Mouse (Mus musculus) hindbrain, embryonic 13.5 days (tissue): ENCODE results near the gene Sbno2. TPM values are rescaled to one million over a fixed set of nuclear protein-coding genes. Genes with fewer than 3 reads are reported as not detected.

ENCODE experiments used
- ATAC-seq: fragments of 200-750 bp; cut with Nextera tagmentation; 2 replicates; pipeline ENCODE4 v1.8.0; 2017; ENCODE audit warnings: moderate TSS enrichment; ENCODE audit not compliant: low FRiP score
- H3K27ac ChIP-seq: fragments of 300-500 bp; sonication (generic); 2 replicates; pipeline ENCODE4 v1.5.1; 2015; ENCODE audit warnings: inconsistent platforms, mild to moderate bottlenecking, moderate library complexity
- H3K27me3 ChIP-seq: fragments of 300-500 bp; sonication (generic); 2 replicates; pipeline ENCODE4 v1.6.1; 2015; ENCODE audit warnings: mild to moderate bottlenecking, inconsistent platforms
- H3K36me3 ChIP-seq: fragments of 300-500 bp; sonication (generic); 2 replicates; pipeline ENCODE4 v1.6.1; 2015; ENCODE audit warnings: mild to moderate bottlenecking, inconsistent platforms
- H3K4me1 ChIP-seq: fragments of 300-500 bp; sonication (generic); replicated peaks from 2 replicates; pipeline ENCODE4 v1.6.1; 2015; ENCODE audit warnings: inconsistent platforms
- H3K4me2 ChIP-seq: fragments of 300-500 bp; sonication (generic); 2 replicates; pipeline ENCODE4 v1.6.1; 2015; ENCODE audit warnings: inconsistent platforms, mild to moderate bottlenecking, moderate library complexity
- H3K4me3 ChIP-seq: fragments of 300-500 bp; sonication (generic); 2 replicates; pipeline ENCODE4 v1.5.1; 2015; ENCODE audit warnings: mild to moderate bottlenecking, inconsistent platforms
- H3K9ac ChIP-seq: fragments of 300-500 bp; sonication (generic); 2 replicates; pipeline ENCODE4 v1.6.1; 2015; ENCODE audit warnings: mild to moderate bottlenecking, inconsistent platforms
- H3K9me3 ChIP-seq: fragments of 300-500 bp; sonication (generic); 2 replicates; pipeline ENCODE4 v1.6.1; 2016; ENCODE audit warnings: inconsistent platforms
- WGBS: fragments of 180-500 bp; shearing (Covaris S2); methylation state at CpG from one replicate; pipeline ENCODE4 v1.1.7; 2015; 5-methylcytosine and 5-hydroxymethylcytosine counted together
- polyA plus RNA-seq: library from polyadenylated mRNA; unstranded; fragments of >200 nt; fragmentation: Nextera tagmentation; extraction: Ambion mirVana; gene quantifications from 2 replicates; pipeline ENCODE4 v1.2.1, GENCODE M21; 2015

Sbno2 gene
- polyA plus RNA-seq, 1 experiment from 2014 or later, result 13.6 TPM

DNA sequence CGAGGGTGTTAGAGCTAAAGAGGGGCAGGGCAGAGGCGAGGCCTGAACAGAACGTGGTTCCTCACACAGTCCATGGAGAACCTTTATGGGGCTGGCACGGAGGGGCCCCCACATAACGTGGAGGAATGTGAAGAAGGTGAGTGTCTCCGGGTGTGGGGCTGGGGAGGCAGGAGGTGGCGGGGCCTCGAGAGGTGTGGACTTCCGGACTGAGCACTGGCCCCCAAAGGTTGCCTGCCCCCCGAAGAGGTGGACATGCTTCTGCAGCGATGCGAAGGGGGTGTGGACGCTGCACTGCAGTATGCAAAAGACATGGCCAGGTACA, 84.1 kb downstream of the Sbno2 start:
- no peak overlapping the region for H3K27ac ChIP-seq
- peaks cover 48% of the 10 kb centered on the region for H3K27me3 ChIP-seq
- H3K36me3 ChIP-seq, result no peaks in the 10 kb centered on the region
- no peak overlapping the region for H3K9ac ChIP-seq
- no peak overlapping the region for H3K4me2 ChIP-seq
- 0 out of 2 replicates have a peak, but pooled peaks have one; percentile 6 for ATAC-seq
- no peaks in the 10 kb centered on the region for H3K9me3 ChIP-seq
- WGBS, result 95% methylated on average over 13 of the region's 13 CpGs
- no peak overlapping the region for H3K4me3 ChIP-seq
- H3K4me1 ChIP-seq, result 0 out of 2 replicates have a peak, but pooled peaks cover 6% of the 10 kb centered on the region

DNA sequence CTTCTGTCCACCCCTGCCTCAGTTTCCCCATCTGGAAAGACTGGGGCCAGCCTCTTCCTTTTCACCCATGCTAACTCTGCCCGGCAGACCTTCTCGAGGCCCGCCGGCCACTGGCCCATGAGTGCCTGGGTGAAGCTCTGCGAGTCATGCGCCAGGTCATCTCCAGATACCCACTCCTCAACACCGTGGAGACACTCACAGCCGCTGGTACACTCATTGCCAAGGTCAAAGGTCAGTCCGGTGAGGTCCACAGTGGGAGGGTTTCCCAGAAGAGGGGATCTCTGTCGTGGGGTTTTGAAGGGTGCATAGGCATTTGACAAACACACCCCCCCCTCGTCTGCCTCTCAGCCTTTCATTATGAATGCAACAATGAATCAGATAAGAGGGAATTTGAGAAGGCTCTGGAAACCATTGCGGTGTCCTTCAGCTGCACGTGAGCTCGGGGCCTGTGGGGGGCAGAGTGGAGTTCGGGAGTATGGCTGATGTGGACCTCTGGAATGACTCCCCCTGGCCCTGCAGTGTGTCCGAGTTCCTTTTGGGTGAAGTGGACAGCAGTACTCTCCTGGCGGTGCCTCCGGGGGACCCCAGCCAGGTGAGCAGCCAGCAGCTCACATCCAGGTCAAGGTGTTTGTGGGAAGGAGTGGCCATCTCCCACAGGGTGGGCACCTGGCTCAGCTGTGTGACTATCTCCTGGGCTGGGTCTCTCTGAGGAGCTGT, 84.6 kb downstream of the Sbno2 start:
- Histone ChIP-seq H3K4me3 (no peak overlapping the region), H3K4me1 (0 out of 2 replicates have a peak, but pooled peaks cover 6% of the 10 kb centered on the region), H3K9me3 (no peaks in the 10 kb centered on the region), H3K27ac (no peak overlapping the region), H3K36me3 (no peaks in the 10 kb centered on the region), H3K9ac (no peak overlapping the region), H3K4me2 (no peak overlapping the region), H3K27me3 (peaks cover 53% of the 10 kb centered on the region)
- no peak for ATAC-seq
- 89% methylated on average over 18 of the region's 18 CpGs for WGBS

- ATAC-seq, result no peak
- Histone ChIP-seq H3K4me3 (no peak overlapping the region), H3K36me3 (no peaks in the 10 kb centered on the region), H3K4me2 (no peak overlapping the region), H3K9ac (peak overlapping the region; percentile 46; the same call in 1 of the 2 replicates), H3K9me3 (no peaks in the 10 kb centered on the region), H3K27ac (no peak overlapping the region), H3K27me3 (peaks cover 58% of the 10 kb centered on the region), H3K4me1 (0 out of 2 replicates have a peak, but pooled peaks cover 6% of the 10 kb centered on the region)
- 25% methylated on average over 11 of the region's 11 CpGs for WGBS
Observed at GRCm38 (mm10) chr10:80020191-80020590, 85.2 kb downstream of the Sbno2 start.

- Histone ChIP-seq H3K36me3 (peaks cover 3% of the 10 kb centered on the region; the same call in 1 of the 2 replicates), H3K27me3 (peaks cover 64% of the 10 kb centered on the region), H3K27ac (no peak overlapping the region), H3K4me2 (0 out of 2 replicates have a peak overlapping the region, but pooled peaks have one; percentile 19), H3K4me3 (peak overlapping the region; percentile 11; the same call in 1 of the 2 replicates), H3K9me3 (no peaks in the 10 kb centered on the region), H3K4me1 (0 out of 2 replicates have a peak, but pooled peaks cover 6% of the 10 kb centered on the region), H3K9ac (peak overlapping the region; percentile 46; the same call in 1 of the 2 replicates)
- no peak; the same call in 1 of the 2 replicates for ATAC-seq
- WGBS, result 7% methylated on average over 20 of the region's 20 CpGs
Observed at GRCm38 (mm10) chr10:80019471-80020131, 85.8 kb downstream of the Sbno2 start.

GRCm38 (mm10) chr10:80018739-80019297, 86.6 kb downstream of the Sbno2 start:
- Histone ChIP-seq H3K4me3 (no peak overlapping the region), H3K27me3 (peaks cover 72% of the 10 kb centered on the region), H3K4me1 (0 out of 2 replicates have a peak, but pooled peaks cover 6% of the 10 kb centered on the region), H3K4me2 (no peak overlapping the region; the same call in 1 of the 2 replicates), H3K27ac (no peak overlapping the region), H3K36me3 (peaks cover 9% of the 10 kb centered on the region), H3K9me3 (no peaks in the 10 kb centered on the region), H3K9ac (no peak overlapping the region)
- ATAC-seq, result no peak
- WGBS, result 7% methylated on average over 15 of the region's 15 CpGs

DNA sequence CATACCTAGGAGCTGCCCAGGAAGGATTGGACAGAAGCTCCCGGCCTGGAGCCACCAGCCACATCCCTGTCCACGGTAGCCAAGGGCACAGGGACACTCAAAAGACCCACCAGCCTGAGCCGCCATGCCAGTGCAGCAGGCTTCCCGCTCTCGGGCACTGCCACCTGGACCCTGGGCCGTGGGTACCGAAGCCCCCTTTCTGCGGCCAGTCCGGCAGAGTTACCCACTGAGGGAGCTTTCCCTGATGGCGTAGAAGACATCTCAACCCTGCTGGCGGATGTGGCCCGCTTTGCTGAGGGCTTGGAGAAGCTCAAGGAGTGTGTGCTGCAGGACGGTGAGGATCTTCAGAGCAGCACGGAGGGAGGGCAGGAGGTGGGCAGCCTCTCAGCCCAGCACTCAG, 87.6 kb downstream of the Sbno2 start:
- Histone ChIP-seq H3K4me3 (no peak overlapping the region), H3K4me1 (0 out of 2 replicates have a peak, but pooled peaks cover 6% of the 10 kb centered on the region), H3K36me3 (peaks cover 16% of the 10 kb centered on the region), H3K9me3 (no peaks in the 10 kb centered on the region), H3K27me3 (peaks cover 83% of the 10 kb centered on the region), H3K27ac (no peak overlapping the region), H3K4me2 (no peak overlapping the region), H3K9ac (no peak overlapping the region)
- no peak for ATAC-seq
- 86% methylated on average over 14 of the region's 14 CpGs for WGBS

DNA sequence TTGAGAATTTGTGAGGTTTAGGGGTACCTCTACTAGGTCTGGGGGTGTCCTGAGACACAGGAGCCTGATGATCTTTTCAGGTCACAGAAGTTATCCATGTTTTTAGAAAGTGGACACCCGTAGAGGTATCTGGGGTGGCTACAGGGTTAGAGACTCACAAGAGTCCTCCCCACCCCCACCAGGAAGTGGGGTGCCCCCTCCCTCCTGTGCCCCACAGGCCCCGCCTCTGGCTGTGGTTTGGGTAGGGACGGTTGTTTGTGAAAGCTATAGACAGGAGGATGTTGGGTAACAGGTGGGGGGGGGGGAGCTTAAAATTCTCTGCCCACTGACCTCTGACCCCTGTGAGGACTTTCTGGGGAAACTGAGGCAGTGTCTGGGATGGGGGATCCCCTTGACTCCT, 88.0 kb downstream of the Sbno2 start:
- Histone ChIP-seq H3K4me1 (0 out of 2 replicates have a peak, but pooled peaks cover 6% of the 10 kb centered on the region), H3K4me2 (no peak overlapping the region), H3K9me3 (no peaks in the 10 kb centered on the region), H3K9ac (no peak overlapping the region), H3K4me3 (no peak overlapping the region), H3K27me3 (peaks cover 87% of the 10 kb centered on the region), H3K36me3 (peaks cover 18% of the 10 kb centered on the region), H3K27ac (no peak overlapping the region)
- no peak for ATAC-seq
- 84% methylated on average over 3 of the region's 3 CpGs for WGBS

DNA sequence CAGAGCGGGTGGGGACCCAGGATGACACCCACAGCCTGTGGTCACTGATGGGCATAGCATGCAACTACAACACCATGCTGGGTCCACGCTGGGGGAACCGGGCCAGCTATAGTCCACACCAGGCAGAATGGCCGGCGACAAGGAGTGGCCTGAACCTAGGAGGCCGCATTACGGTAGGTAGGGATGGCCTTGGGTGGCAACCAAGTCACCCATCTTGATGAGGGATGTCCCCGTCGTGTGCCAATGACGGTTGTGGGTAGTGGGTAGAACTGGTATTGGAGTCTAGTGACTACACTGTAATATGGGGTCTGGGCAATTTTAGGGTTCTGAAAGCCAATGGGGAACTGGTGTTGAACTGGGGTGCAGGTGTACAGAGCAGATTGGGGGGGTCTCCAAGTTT, 88.4 kb downstream of the Sbno2 start:
- 89% methylated on average over 10 of the region's 10 CpGs for WGBS
- Histone ChIP-seq H3K9me3 (no peaks in the 10 kb centered on the region), H3K4me2 (no peak overlapping the region), H3K4me3 (no peak overlapping the region), H3K9ac (no peak overlapping the region), H3K36me3 (peaks cover 22% of the 10 kb centered on the region), H3K4me1 (0 out of 2 replicates have a peak, but pooled peaks cover 6% of the 10 kb centered on the region), H3K27ac (no peak overlapping the region), H3K27me3 (peaks cover 91% of the 10 kb centered on the region)
- ATAC-seq, result no peak

DNA sequence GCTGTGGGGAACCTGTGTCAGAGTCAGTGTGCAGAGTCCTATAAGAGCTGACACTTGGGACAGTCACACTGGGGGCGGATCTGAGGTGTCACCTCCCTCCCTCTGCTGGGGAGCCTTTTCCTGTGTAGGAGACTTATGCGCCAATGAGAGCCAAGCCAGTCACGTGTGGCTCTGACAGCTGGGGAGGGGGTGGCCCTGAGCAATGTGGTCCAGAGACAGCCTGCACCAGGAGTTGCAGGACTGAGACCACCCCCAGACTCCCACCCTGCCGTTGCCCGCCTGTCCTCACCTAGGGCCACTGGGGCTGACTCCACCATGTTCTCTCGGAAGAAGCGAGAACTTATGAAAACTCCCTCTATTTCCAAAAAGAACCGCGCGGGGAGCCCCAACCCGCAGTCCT, 88.9 kb downstream of the Sbno2 start, which contains the start of gene Arhgap45:
Gene Arhgap45, plus strand, starts transcription at position 143 of the 400 bp plus-strand sequence.
- H3K27me3 ChIP-seq, result peaks cover 95% of the 10 kb centered on the region
- no peak within 1 kb of the TSS for H3K4me2 ChIP-seq
- ATAC-seq, result no peak
- 73% methylated on average over 11 of the region's 11 CpGs for WGBS
- no peak within 1 kb of the TSS; the same call in 1 of the 2 replicates for H3K9ac ChIP-seq
- peaks cover 4% of the 10 kb centered on the region; the same call in 1 of the 2 replicates for H3K9me3 ChIP-seq
- no peak within 1 kb of the TSS for H3K27ac ChIP-seq
- no peak within 1 kb of the TSS for H3K4me3 ChIP-seq
- H3K4me1 ChIP-seq, result 0 out of 2 replicates have a peak, but pooled peaks cover 6% of the 10 kb centered on the region
- H3K36me3 ChIP-seq, result peaks cover 26% of the 10 kb centered on the region

DNA sequence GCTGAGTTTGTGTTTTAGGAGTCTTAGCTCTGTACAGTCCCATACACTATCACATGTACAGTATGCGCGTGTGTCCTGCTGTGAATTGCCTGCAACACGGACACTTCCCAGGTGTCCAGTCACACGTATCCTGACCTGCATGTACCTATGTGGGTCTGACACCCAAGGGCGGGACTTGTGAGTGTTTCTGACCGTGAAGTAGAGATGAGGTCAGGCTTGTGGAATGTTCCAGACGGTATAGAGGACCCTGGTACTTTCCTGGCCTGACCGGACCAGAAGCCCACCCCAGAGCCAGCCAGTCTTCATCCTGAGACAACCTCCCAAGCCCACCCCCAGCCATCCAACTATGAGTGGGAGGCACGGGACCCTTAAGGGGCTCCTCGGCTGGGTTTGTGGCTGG, 89.8 kb downstream of the Sbno2 start:
- peaks cover 36% of the 10 kb centered on the region for H3K36me3 ChIP-seq
- H3K9me3 ChIP-seq, result peaks cover 13% of the 10 kb centered on the region
- 81% methylated on average over 10 of the region's 10 CpGs for WGBS
- peaks cover 92% of the 10 kb centered on the region for H3K27me3 ChIP-seq
- H3K4me1 ChIP-seq, result 0 out of 2 replicates have a peak, but pooled peaks cover 6% of the 10 kb centered on the region
- H3K4me3 ChIP-seq, result no peak overlapping the region
- no peak overlapping the region for H3K9ac ChIP-seq
- H3K27ac ChIP-seq, result no peak overlapping the region
- no peak overlapping the region for H3K4me2 ChIP-seq
- no peak for ATAC-seq

DNA sequence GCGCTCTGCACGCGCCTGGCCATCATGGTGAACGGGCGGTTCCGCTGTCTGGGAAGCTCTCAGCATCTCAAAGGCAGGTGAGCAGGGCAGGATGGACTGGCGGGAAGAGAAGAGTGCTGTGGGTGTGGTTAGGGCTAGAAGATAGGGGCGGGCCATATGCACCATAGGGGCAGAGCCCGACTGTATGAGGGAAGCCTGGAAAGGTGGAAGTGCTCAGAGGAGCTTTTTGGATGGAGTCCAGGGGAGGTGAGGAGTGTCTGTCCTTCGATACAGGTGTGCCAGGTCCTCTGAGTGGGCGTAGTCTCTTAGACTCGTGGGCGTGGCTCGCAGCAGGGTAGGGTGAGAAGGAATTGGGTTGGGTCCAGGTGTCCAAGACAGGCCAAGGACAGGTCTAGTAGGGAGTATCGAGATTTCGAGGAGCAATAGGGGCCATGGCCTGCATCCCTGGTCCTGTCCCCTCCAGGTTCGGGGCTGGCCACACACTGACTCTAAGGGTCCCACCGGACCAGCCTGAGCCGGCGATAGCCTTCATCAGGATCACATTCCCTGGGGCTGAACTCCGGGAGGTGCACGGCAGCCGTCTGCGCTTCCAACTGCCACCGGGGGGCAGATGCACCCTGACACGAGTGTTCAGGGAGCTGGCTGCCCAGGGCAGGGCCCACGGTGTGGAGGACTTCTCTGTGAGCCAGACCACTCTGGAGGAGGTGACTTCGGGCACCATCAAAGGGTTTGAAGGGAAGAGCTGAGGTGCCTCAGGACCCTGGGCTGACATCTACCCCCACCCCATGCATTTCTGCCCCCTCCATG, 90.7 kb downstream of the Sbno2 start:
- H3K9me3 ChIP-seq, result peaks cover 22% of the 10 kb centered on the region
- H3K4me2 ChIP-seq, result no peak overlapping the region
- no peak for ATAC-seq
- H3K36me3 ChIP-seq, result peaks cover 45% of the 10 kb centered on the region
- H3K4me1 ChIP-seq, result 0 out of 2 replicates have a peak, but pooled peaks cover 3% of the 10 kb centered on the region
- no peak overlapping the region for H3K9ac ChIP-seq
- H3K4me3 ChIP-seq, result no peak overlapping the region
- peaks cover 83% of the 10 kb centered on the region for H3K27me3 ChIP-seq
- no peak overlapping the region for H3K27ac ChIP-seq
- WGBS, result 26% methylated on average over 28 of the region's 28 CpGs
